Mouse (Mus musculus): ENCODE results near the gene Trp53i13. TPM values are rescaled to one million over a fixed set of nuclear protein-coding genes. Genes with fewer than 3 reads are reported as not detected.

The Trp53i13 gene
- polyA plus RNA-seq, 1 experiment from 2014 or later, result 49.1 TPM

GRCm38 (mm10) chr11:77489591-77490235 is 26.1 kb downstream of the Trp53i13 start, which contains the start of gene Ankrd13b:
Ankrd13b (minus strand) TSS chr11:77489678.
- peaks cover 79% of the 10 kb centered on the region for H3K4me1 ChIP-seq (replicated peaks)
- H3K9me3 ChIP-seq, result no peaks in the 10 kb centered on the region
- no peaks in the 10 kb centered on the region for H3K27me3 ChIP-seq
- WGBS, result 1% methylated on average over 58 of the region's 87 CpGs
- H3K9ac ChIP-seq (replicated peaks), result peak within 1 kb of the TSS; percentile 90
- H3K4me3 ChIP-seq (replicated peaks), result peak within 1 kb of the TSS; percentile 85
- H3K4me2 ChIP-seq, result peak within 1 kb of the TSS; percentile 90
- peak within 1 kb of the TSS; percentile 66; the same call in 1 of the 2 replicates for H3K27ac ChIP-seq
- no peaks in the 10 kb centered on the region for H3K36me3 ChIP-seq
- 0 out of 2 replicates have a peak, but pooled peaks have one; percentile 15 for ATAC-seq (ENCODE audit: insufficient number of reproducible peaks, insufficient read depth, low FRiP score, low TSS enrichment, low read depth)

- Histone ChIP-seq H3K4me3 (replicated peaks) (peak overlapping the region; percentile 85), H3K27me3 (no peaks in the 10 kb centered on the region), H3K36me3 (no peaks in the 10 kb centered on the region), H3K9me3 (no peaks in the 10 kb centered on the region), H3K9ac (replicated peaks) (peak overlapping the region; percentile 90), H3K4me2 (peak overlapping the region; percentile 90), H3K4me1 (replicated peaks) (peaks cover 75% of the 10 kb centered on the region), H3K27ac (no peak overlapping the region)
- 3% methylated on average over 55 of the region's 55 CpGs for WGBS
- ATAC-seq (ENCODE audit: insufficient number of reproducible peaks, insufficient read depth, low FRiP score, low TSS enrichment, low read depth), result no peak
Measured at GRCm38 (mm10) chr11:77488771-77489581, 26.8 kb downstream of the Trp53i13 start.

DNA sequence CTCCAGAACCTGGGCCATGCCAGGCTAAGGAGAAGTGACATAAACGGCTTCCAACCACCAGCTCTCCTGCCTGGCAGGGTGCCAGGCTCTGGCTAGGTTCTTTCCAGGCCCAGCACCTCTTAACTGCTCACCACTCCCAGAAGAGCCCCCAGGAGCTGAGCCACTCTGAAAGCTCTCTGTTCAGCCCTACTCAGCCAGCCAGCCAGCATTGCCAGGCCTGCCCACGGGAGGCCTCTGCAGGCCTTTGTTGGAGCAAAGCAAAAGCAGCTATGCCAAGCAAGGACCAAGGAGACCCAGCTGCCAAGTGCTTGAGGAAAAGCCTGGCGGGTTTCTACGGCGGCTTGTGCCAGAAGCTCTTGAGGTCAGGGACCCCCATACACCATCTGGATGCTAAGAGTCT is 29.0 kb downstream of the Trp53i13 start:
- Histone ChIP-seq H3K27me3 (no peaks in the 10 kb centered on the region), H3K9ac (replicated peaks) (0 out of 2 replicates have a peak overlapping the region, but pooled peaks have one; percentile 18), H3K27ac (peak overlapping the region; percentile 31; the same call in 1 of the 2 replicates), H3K4me3 (replicated peaks) (no peak overlapping the region), H3K9me3 (no peaks in the 10 kb centered on the region), H3K36me3 (no peaks in the 10 kb centered on the region), H3K4me1 (replicated peaks) (peaks cover 61% of the 10 kb centered on the region), H3K4me2 (peak overlapping the region; percentile 11)
- no peak for ATAC-seq (ENCODE audit: insufficient number of reproducible peaks, insufficient read depth, low FRiP score, low TSS enrichment, low read depth)
- whole genome bisulfite sequencing, result 69% methylated on average over 5 of the region's 5 CpGs

GRCm38 (mm10) chr11:77485229-77485628 is 30.6 kb downstream of the Trp53i13 start:
- Histone ChIP-seq H3K4me1 (replicated peaks) (peaks cover 50% of the 10 kb centered on the region), H3K4me3 (replicated peaks) (no peak overlapping the region)

GRCm38 (mm10) chr11:77483510-77484255 is 32.1 kb downstream of the Trp53i13 start:
- 55% methylated on average over 11 of the region's 11 CpGs for WGBS

More at GRCm38 (mm10) chr11:77485229-77485628, 30.6 kb downstream of the Trp53i13 start:
- 25% methylated on average over 6 of the region's 6 CpGs for WGBS
- H3K36me3 ChIP-seq, result no peaks in the 10 kb centered on the region
- H3K27ac ChIP-seq, result peak overlapping the region; percentile 80
- ATAC-seq (ENCODE audit: insufficient number of reproducible peaks, insufficient read depth, low FRiP score, low TSS enrichment, low read depth), result peak; percentile 4; the same call in 1 of the 2 replicates
- H3K27me3 ChIP-seq, result no peaks in the 10 kb centered on the region
- H3K9ac ChIP-seq (replicated peaks), result no peak overlapping the region
- H3K4me2 ChIP-seq, result peak overlapping the region; percentile 37
- no peaks in the 10 kb centered on the region for H3K9me3 ChIP-seq

GRCm38 (mm10) chr11:77483043-77483442 is 32.7 kb downstream of the Trp53i13 start:
- 78% methylated on average over 3 of the region's 3 CpGs for WGBS
- Histone ChIP-seq H3K36me3 (no peaks in the 10 kb centered on the region), H3K9ac (replicated peaks) (no peak overlapping the region), H3K4me1 (replicated peaks) (peaks cover 36% of the 10 kb centered on the region), H3K9me3 (no peaks in the 10 kb centered on the region), H3K4me3 (replicated peaks) (no peak overlapping the region), H3K27me3 (no peaks in the 10 kb centered on the region), H3K4me2 (no peak overlapping the region), H3K27ac (no peak overlapping the region)
- ATAC-seq (ENCODE audit: insufficient number of reproducible peaks, insufficient read depth, low FRiP score, low TSS enrichment, low read depth), result no peak

More at GRCm38 (mm10) chr11:77483510-77484255, 32.1 kb downstream of the Trp53i13 start:
- no peaks in the 10 kb centered on the region for H3K9me3 ChIP-seq
- no peaks in the 10 kb centered on the region for H3K27me3 ChIP-seq
- ATAC-seq (ENCODE audit: insufficient number of reproducible peaks, insufficient read depth, low FRiP score, low TSS enrichment, low read depth), result no peak
- no peak overlapping the region for H3K27ac ChIP-seq
- no peak overlapping the region for H3K4me2 ChIP-seq
- no peak overlapping the region for H3K4me3 ChIP-seq (replicated peaks)
- H3K9ac ChIP-seq (replicated peaks), result no peak overlapping the region
- H3K4me1 ChIP-seq (replicated peaks), result peaks cover 43% of the 10 kb centered on the region
- no peaks in the 10 kb centered on the region for H3K36me3 ChIP-seq

- Histone ChIP-seq H3K4me1 (replicated peaks) (no peaks in the 10 kb centered on the region), H3K36me3 (peaks cover 46% of the 10 kb centered on the region)
- WGBS, result 96% methylated on average over 6 of the region's 6 CpGs
Measured at GRCm38 (mm10) chr11:77476895-77477294, 38.9 kb downstream of the Trp53i13 start.

GRCm38 (mm10) chr11:77476216-77476615 is 39.6 kb downstream of the Trp53i13 start:
- Histone ChIP-seq H3K9me3 (no peaks in the 10 kb centered on the region), H3K36me3 (peaks cover 53% of the 10 kb centered on the region), H3K4me2 (no peak overlapping the region), H3K9ac (replicated peaks) (no peak overlapping the region), H3K27ac (no peak overlapping the region), H3K4me1 (replicated peaks) (no peaks in the 10 kb centered on the region), H3K4me3 (replicated peaks) (no peak overlapping the region), H3K27me3 (no peaks in the 10 kb centered on the region)
- WGBS, result 90% methylated on average over 14 of the region's 14 CpGs
- no peak for ATAC-seq (ENCODE audit: insufficient number of reproducible peaks, insufficient read depth, low FRiP score, low TSS enrichment, low read depth)

More at GRCm38 (mm10) chr11:77476895-77477294, 38.9 kb downstream of the Trp53i13 start:
- Histone ChIP-seq H3K4me3 (replicated peaks) (no peak overlapping the region), H3K9me3 (no peaks in the 10 kb centered on the region), H3K27ac (no peak overlapping the region), H3K27me3 (no peaks in the 10 kb centered on the region), H3K4me2 (no peak overlapping the region), H3K9ac (replicated peaks) (no peak overlapping the region)
- no peak for ATAC-seq (ENCODE audit: insufficient number of reproducible peaks, insufficient read depth, low FRiP score, low TSS enrichment, low read depth)

GRCm38 (mm10) chr11:77472775-77473174 is 43.0 kb downstream of the Trp53i13 start:
- Histone ChIP-seq H3K4me3 (replicated peaks) (no peak overlapping the region), H3K9ac (replicated peaks) (no peak overlapping the region), H3K4me1 (replicated peaks) (peaks cover 5% of the 10 kb centered on the region), H3K9me3 (no peaks in the 10 kb centered on the region), H3K27me3 (peaks cover 22% of the 10 kb centered on the region), H3K27ac (no peak overlapping the region), H3K36me3 (peaks cover 70% of the 10 kb centered on the region), H3K4me2 (no peak overlapping the region)
- WGBS, result 92% methylated on average over 16 of the region's 16 CpGs
- ATAC-seq (ENCODE audit: insufficient number of reproducible peaks, insufficient read depth, low FRiP score, low TSS enrichment, low read depth), result no peak

DNA sequence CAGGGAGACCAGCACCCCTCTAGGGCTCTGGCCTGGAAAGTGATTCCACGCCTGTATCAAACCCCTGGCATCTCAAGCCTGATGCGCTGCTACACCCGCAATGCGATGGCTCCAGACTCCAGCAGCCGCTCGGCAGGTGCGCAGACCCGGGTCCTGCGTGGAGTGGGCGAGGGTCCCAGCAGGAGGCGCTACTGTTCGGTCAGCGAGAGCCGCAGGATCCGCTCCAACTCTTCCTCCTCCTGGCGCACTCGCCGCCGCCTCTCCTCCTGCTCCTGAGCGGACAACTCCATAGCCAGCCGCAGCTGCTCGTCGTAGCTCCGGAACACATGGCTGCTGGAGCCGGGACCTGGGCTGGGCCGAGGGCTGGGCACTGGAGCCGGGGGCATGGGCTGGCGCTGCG is 44.4 kb downstream of the Trp53i13 start:
- H3K4me3 ChIP-seq (replicated peaks), result no peak overlapping the region
- H3K27ac ChIP-seq, result no peak overlapping the region
- peaks cover 14% of the 10 kb centered on the region for H3K4me1 ChIP-seq (replicated peaks)
- H3K9ac ChIP-seq (replicated peaks), result no peak overlapping the region
- peaks cover 36% of the 10 kb centered on the region for H3K27me3 ChIP-seq
- 64% methylated on average over 29 of the region's 29 CpGs for WGBS
- H3K4me2 ChIP-seq, result no peak overlapping the region
- H3K9me3 ChIP-seq, result no peaks in the 10 kb centered on the region
- ATAC-seq (ENCODE audit: insufficient number of reproducible peaks, insufficient read depth, low FRiP score, low TSS enrichment, low read depth), result no peak
- H3K36me3 ChIP-seq, result peaks cover 59% of the 10 kb centered on the region

DNA sequence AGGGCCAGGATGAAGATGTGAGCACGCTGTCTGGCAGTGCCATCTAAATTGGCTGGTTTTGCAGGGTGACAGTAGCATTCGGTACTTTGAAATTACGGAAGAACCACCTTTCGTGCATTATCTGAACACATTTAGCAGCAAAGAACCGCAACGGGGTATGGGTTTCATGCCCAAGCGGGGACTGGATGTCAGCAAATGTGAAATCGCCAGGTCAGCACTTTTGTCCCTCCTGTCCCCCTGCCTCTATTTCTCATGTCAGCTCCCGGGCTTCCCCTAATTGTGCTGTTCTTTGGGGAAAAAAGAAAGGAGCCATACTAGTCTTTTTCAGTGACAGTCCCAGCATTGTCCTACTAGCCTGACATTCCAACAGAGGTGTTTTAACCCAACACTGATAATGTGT is 47.4 kb downstream of the Trp53i13 start:
- WGBS, result 86% methylated on average over 9 of the region's 9 CpGs
- peaks cover 66% of the 10 kb centered on the region for H3K27me3 ChIP-seq
- no peak for ATAC-seq (ENCODE audit: insufficient number of reproducible peaks, insufficient read depth, low FRiP score, low TSS enrichment, low read depth)

More for the DNA sequence above, 47.4 kb downstream of the Trp53i13 start:
- Histone ChIP-seq H3K9me3 (no peaks in the 10 kb centered on the region), H3K27ac (no peak overlapping the region), H3K4me3 (replicated peaks) (no peak overlapping the region), H3K4me1 (replicated peaks) (peaks cover 14% of the 10 kb centered on the region), H3K36me3 (peaks cover 39% of the 10 kb centered on the region), H3K9ac (replicated peaks) (no peak overlapping the region), H3K4me2 (no peak overlapping the region)
